Mouse (Mus musculus): ENCODE measurements around the gene Prrx2. TPM values are rescaled to one million over a fixed set of nuclear protein-coding genes. Genes with fewer than 3 reads are reported as not detected.

Prrx2 gene
- polyA plus RNA-seq, 1 experiment from 2014 or later = 1.9 TPM

Other genes starting within 250 kb of the Prrx2 start
- 0.51 and 0.94 TPM in 2 replicates for gene Cstad, start 239.9 kb upstream of the Prrx2 start, polyA plus RNA-seq (2015; fragmentation: Nextera tagmentation; extraction: Ambion mirVana)
- gene 1700001O22Rik, start 31.3 kb upstream of the Prrx2 start, polyA plus RNA-seq (2015; fragmentation: Nextera tagmentation; extraction: Ambion mirVana) = 1.3 and 1.8 TPM in 2 replicates
- gene Ntmt1, start 27.1 kb upstream of the Prrx2 start, polyA plus RNA-seq (2015; fragmentation: Nextera tagmentation; extraction: Ambion mirVana) = 99.8 and 110 TPM in 2 replicates
- 43.3 and 44.5 TPM in 2 replicates for gene Asb6, start 4.6 kb upstream of the Prrx2 start, polyA plus RNA-seq (2015; fragmentation: Nextera tagmentation; extraction: Ambion mirVana)
- 5.4 and 5.6 TPM in 2 replicates for gene Ptges, start 94.9 kb downstream of the Prrx2 start, polyA plus RNA-seq (2015; fragmentation: Nextera tagmentation; extraction: Ambion mirVana)
- gene Tor1b, start 118.0 kb downstream of the Prrx2 start, polyA plus RNA-seq (2015; fragmentation: Nextera tagmentation; extraction: Ambion mirVana) = 18.8 and 19.6 TPM in 2 replicates
- 90.0 and 91.0 TPM in 2 replicates for gene Tor1a, start 133.0 kb downstream of the Prrx2 start, polyA plus RNA-seq (2015; fragmentation: Nextera tagmentation; extraction: Ambion mirVana)
- 89.9 and 93.8 TPM in 2 replicates for gene BC005624, start 147.2 kb downstream of the Prrx2 start, polyA plus RNA-seq (2015; fragmentation: Nextera tagmentation; extraction: Ambion mirVana)
- gene Usp20, start 147.3 kb downstream of the Prrx2 start, polyA plus RNA-seq (2015; fragmentation: Nextera tagmentation; extraction: Ambion mirVana) = 43.2 and 50.5 TPM in 2 replicates

All from hindbrain, embryonic 15.5 days (tissue).